Mouse (Mus musculus): Measurements from ENCODE around the gene Lmbr1l. TPM values are rescaled to one million over a fixed set of nuclear protein-coding genes. Genes with fewer than 3 reads are reported as not detected.

Gene Lmbr1l
- total and polyA plus RNA-seq, 3 experiments: 23.4 to 30.4 (median 27.9) TPM

GRCm38 (mm10) chr15:98871916-98872888 lies 45.8 kb downstream of the Lmbr1l start:
- dilution Hi-C loops (cut with MboI; ENCODE audit: extremely low pct_ligation_motif_present, extremely low pct_unique_long_range_greater_than_20kb, low sequenced_read_pairs): no loop called here
- Histone ChIP-seq H3K4me2 (ENCODE audit: insufficient read depth, low read depth, poor library complexity, severe bottlenecking) (peak overlapping the region; percentile 6; the same call in 1 of the 2 replicates), H3K4me1 (ENCODE audit: control insufficient read depth in 1 of 2, insufficient read depth in 2 of 2) (peaks cover 3 to 28% of the 10 kb centered on the region in 2 experiments; a peak in 2 of 4 replicates)

GRCm38 (mm10) chr15:98871070-98871915 lies 46.7 kb downstream of the Lmbr1l start, which contains the start of gene Kmt2d:
Kmt2d (minus strand) TSS chr15:98871204.
- Histone ChIP-seq H3K4me2 (ENCODE audit: insufficient read depth, low read depth, poor library complexity, severe bottlenecking) (peak within 1 kb of the TSS; percentile 97), H3K4me1 (ENCODE audit: control insufficient read depth in 1 of 2, insufficient read depth in 2 of 2) (peaks cover 6 to 36% of the 10 kb centered on the region in 2 experiments; a peak in 2 of 4 replicates), H3K9me3 (replicated peaks; ENCODE audit: low read length) (no peaks in the 10 kb centered on the region), H3K4me3 (replicated peaks in 1 of 3; ENCODE audit: low read depth in 2 of 3, low read length in 2 of 3, poor library complexity in 1 of 3) (peak within 1 kb of the TSS; percentile 71 to 94 (median 86)), H3K9ac (ENCODE audit: insufficient read depth, low read depth) (peak within 1 kb of the TSS; percentile 82), H3K36me3 (replicated peaks in 1 of 2; ENCODE audit: control insufficient read depth in 1 of 2, insufficient read depth in 1 of 2, low read length in 1 of 2) (peaks cover 4 to 14% of the 10 kb centered on the region in 2 experiments), H3K27ac (ENCODE audit: insufficient read depth, low read depth) (peak within 1 kb of the TSS; percentile 61), H3K79me2 (replicated peaks; ENCODE audit: control insufficient read depth, extremely low read depth, insufficient read depth, poor library complexity, severe bottlenecking) (peaks cover 55% of the 10 kb centered on the region), H3K27me3 (replicated peaks) (no peaks in the 10 kb centered on the region)
- in situ Hi-C loops (cut with MboI; ENCODE audit: low pct_ligation_motif_present, low pct_unique_long_range_greater_than_20kb, low sequenced_read_pairs): no loop called here
- dilution Hi-C loops (cut with MboI; ENCODE audit: extremely low pct_ligation_motif_present, extremely low pct_unique_long_range_greater_than_20kb, low sequenced_read_pairs): no loop called here
- DNase-seq (ENCODE audit: extremely low read depth): no peak
- TF ChIP-seq JUND (conservative IDR thresholded peaks at IDR 0.05; ENCODE audit: low read depth, low read length): no peak
- no peak for TF ChIP-seq ELF1 (IDR thresholded peaks at IDR 0.05; ENCODE audit: low read depth, low read length)
- TF ChIP-seq UBTF (IDR thresholded peaks at IDR 0.05; ENCODE audit: low read depth, low read length): peak; percentile 84; the same call in 1 of the 2 replicates
- peak; percentile 54 for TF ChIP-seq ZNF384 (IDR thresholded peaks at IDR 0.05; ENCODE audit: low read depth, low read length)
- TF ChIP-seq RAD21 (IDR thresholded peaks at IDR 0.05; ENCODE audit: low read depth, low read length): no peak
- no peak for TF ChIP-seq MAFK (IDR thresholded peaks at IDR 0.05; ENCODE audit: insufficient replicate concordance, low read length)

More at GRCm38 (mm10) chr15:98871916-98872888, 45.8 kb downstream of the Lmbr1l start:
- DNase-seq (ENCODE audit: extremely low read depth): peak; percentile 98
- H3K9ac ChIP-seq (ENCODE audit: insufficient read depth, low read depth): peak overlapping the region; percentile 82
- H3K9me3 ChIP-seq (replicated peaks; ENCODE audit: low read length): no peaks in the 10 kb centered on the region
- peak overlapping the region; percentile 61 for H3K27ac ChIP-seq (ENCODE audit: insufficient read depth, low read depth)
- TF ChIP-seq MYC (IDR thresholded peaks at IDR 0.05; ENCODE audit: low read depth, low read length) (peak; percentile 97), MXI1 (IDR thresholded peaks at IDR 0.05; ENCODE audit: low read depth, low read length) (peak; percentile 98), MAFK (IDR thresholded peaks at IDR 0.05; ENCODE audit: insufficient replicate concordance, low read length) (no peak; the same call in 1 of the 2 replicates), CHD1 (IDR thresholded peaks at IDR 0.05; ENCODE audit: low read depth, low read length) (no peak), NELFE (IDR thresholded peaks at IDR 0.05; ENCODE audit: low read depth, low read length) (peak; percentile 94), USF1 (IDR thresholded peaks at IDR 0.05; ENCODE audit: low read depth, low read length) (peak; percentile 18; the same call in 1 of the 2 replicates), E2F4 (IDR thresholded peaks at IDR 0.05; ENCODE audit: insufficient replicate concordance, low read depth, low read length) (no peak), POLR2A (IDR thresholded peaks at IDR 0.05; ENCODE audit: low read depth, low read length) (peak; percentile 95), UBTF (IDR thresholded peaks at IDR 0.05; ENCODE audit: low read depth, low read length) (peak; percentile 14; the same call in 1 of the 2 replicates), IRF4 (IDR thresholded peaks at IDR 0.05; ENCODE audit: low read depth, low read length) (peak; percentile 70), POLR2AphosphoS2 (IDR thresholded peaks at IDR 0.05; ENCODE audit: low read depth, low read length) (peak; percentile 66; the same call in 1 of the 2 replicates), BHLHE40 (IDR thresholded peaks at IDR 0.05; ENCODE audit: low read depth, low read length) (peak; percentile 64), ZKSCAN1 (IDR thresholded peaks at IDR 0.05; ENCODE audit: borderline replicate concordance, low read depth, low read length) (peak; percentile 45; the same call in 1 of the 2 replicates), HCFC1 (IDR thresholded peaks at IDR 0.05; ENCODE audit: low read depth, low read length) (peak; percentile 80), SMC3 (IDR thresholded peaks at IDR 0.05; ENCODE audit: low read depth, low read length) (no peak), MAZ (IDR thresholded peaks at IDR 0.05; ENCODE audit: low read depth, low read length) (peak; percentile 97), CTCF (conservative IDR thresholded peaks at IDR 0.05 in 1 of 2, IDR thresholded peaks at IDR 0.05 in 1 of 2; ENCODE audit: low read depth in 2 of 2, low read length in 2 of 2) (no peak), TBP (conservative IDR thresholded peaks at IDR 0.05; ENCODE audit: low read depth, low read length) (peak; percentile 95), ZMIZ1 (IDR thresholded peaks at IDR 0.05; ENCODE audit: low read depth, low read length) (peak; percentile 76; the same call in 1 of the 2 replicates), KAT2A (IDR thresholded peaks at IDR 0.05; ENCODE audit: insufficient replicate concordance, low read length) (peak; percentile 99), SIN3A (IDR thresholded peaks at IDR 0.05; ENCODE audit: low read length) (peak; percentile 96), TCF12 (IDR thresholded peaks at IDR 0.05; ENCODE audit: low read depth, low read length) (peak; percentile 89), ETS1 (conservative IDR thresholded peaks at IDR 0.05; ENCODE audit: low read depth, low read length) (peak; percentile 14; the same call in 1 of the 2 replicates), USF2 (conservative IDR thresholded peaks at IDR 0.05; ENCODE audit: low read depth, low read length) (no peak), MEF2A (IDR thresholded peaks at IDR 0.05; ENCODE audit: borderline replicate concordance, low read depth, low read length) (peak; percentile 52; the same call in 1 of the 2 replicates), MAX (IDR thresholded peaks at IDR 0.05; ENCODE audit: low read length) (peak; percentile 97), ELF1 (IDR thresholded peaks at IDR 0.05; ENCODE audit: low read depth, low read length) (peak; percentile 52), RCOR1 (conservative IDR thresholded peaks at IDR 0.05; ENCODE audit: low read depth, low read length) (peak; percentile 31; the same call in 1 of the 2 replicates), CHD2 (IDR thresholded peaks at IDR 0.05; ENCODE audit: low read length) (peak; percentile 88), ZNF384 (IDR thresholded peaks at IDR 0.05; ENCODE audit: low read depth, low read length) (no peak)
- peaks cover 0 to 12% of the 10 kb centered on the region in 2 experiments for H3K36me3 ChIP-seq (replicated peaks in 1 of 2; ENCODE audit: control insufficient read depth in 1 of 2, insufficient read depth in 1 of 2, low read length in 1 of 2)
- peak overlapping the region; percentile 71 to 94 (median 86) for H3K4me3 ChIP-seq (replicated peaks in 1 of 3; ENCODE audit: low read depth in 2 of 3, low read length in 2 of 3, poor library complexity in 1 of 3)
- H3K27me3 ChIP-seq (replicated peaks): no peaks in the 10 kb centered on the region
- H3K79me2 ChIP-seq (replicated peaks; ENCODE audit: control insufficient read depth, extremely low read depth, insufficient read depth, poor library complexity, severe bottlenecking): peaks cover 46% of the 10 kb centered on the region
- in situ Hi-C loops (cut with MboI; ENCODE audit: low pct_ligation_motif_present, low pct_unique_long_range_greater_than_20kb, low sequenced_read_pairs): no loop called here

All from CH12.LX (cell line).